Mouse (Mus musculus): Measurements from ENCODE around the gene Tm9sf4. TPM values are rescaled to one million over a fixed set of nuclear protein-coding genes. Genes with fewer than 3 reads are reported as not detected.

Gene Tm9sf4
- polyA plus RNA-seq, 1 experiment from 2014 or later = 84.0 TPM

GRCm38 (mm10) chr2:153167136-153167535 lies 6.0 kb downstream of the Tm9sf4 start:
- WGBS = 42% methylated on average over 6 of the region's 6 CpGs
- Histone ChIP-seq H3K27me3 (no peaks in the 10 kb centered on the region; the same call in 1 of the 2 replicates), H3K9me3 (no peaks in the 10 kb centered on the region), H3K27ac (replicated peaks) (no peak overlapping the region), H3K4me2 (replicated peaks) (no peak overlapping the region), H3K36me3 (peaks cover 4% of the 10 kb centered on the region; the same call in 1 of the 2 replicates), H3K4me1 (peaks cover 21% of the 10 kb centered on the region), H3K4me3 (no peak overlapping the region), H3K9ac (replicated peaks) (no peak overlapping the region)
- no peak for ATAC-seq (ENCODE audit: low FRiP score, low read depth)

GRCm38 (mm10) chr2:153168134-153168820 lies 7.2 kb downstream of the Tm9sf4 start:
- no peak overlapping the region for H3K4me2 ChIP-seq (replicated peaks)
- no peak overlapping the region for H3K4me3 ChIP-seq
- peaks cover 4% of the 10 kb centered on the region; the same call in 1 of the 2 replicates for H3K36me3 ChIP-seq
- H3K27me3 ChIP-seq = no peaks in the 10 kb centered on the region; the same call in 1 of the 2 replicates
- WGBS = 9% methylated on average over 2 of the region's 2 CpGs
- no peak overlapping the region for H3K9ac ChIP-seq (replicated peaks)
- no peaks in the 10 kb centered on the region for H3K9me3 ChIP-seq
- H3K4me1 ChIP-seq = peaks cover 13% of the 10 kb centered on the region
- no peak overlapping the region for H3K27ac ChIP-seq (replicated peaks)
- ATAC-seq (ENCODE audit: low FRiP score, low read depth) = no peak

- no peaks in the 10 kb centered on the region; the same call in 1 of the 2 replicates for H3K27me3 ChIP-seq
- no peak for ATAC-seq (ENCODE audit: low FRiP score, low read depth)
- H3K9ac ChIP-seq (replicated peaks) = no peak overlapping the region
- H3K9me3 ChIP-seq = no peaks in the 10 kb centered on the region
- 91% methylated on average over 9 of the region's 9 CpGs for WGBS
- 0 out of 2 replicates have a peak, but pooled peaks cover 3% of the 10 kb centered on the region for H3K36me3 ChIP-seq
- peaks cover 13% of the 10 kb centered on the region for H3K4me1 ChIP-seq
- H3K4me2 ChIP-seq (replicated peaks) = no peak overlapping the region
- no peak overlapping the region for H3K27ac ChIP-seq (replicated peaks)
- H3K4me3 ChIP-seq = no peak overlapping the region
Observed at GRCm38 (mm10) chr2:153170490-153171224, 9.6 kb downstream of the Tm9sf4 start.

GRCm38 (mm10) chr2:153171966-153172365 lies 10.9 kb downstream of the Tm9sf4 start:
- 94% methylated on average over 5 of the region's 5 CpGs for WGBS
- no peaks in the 10 kb centered on the region for H3K9me3 ChIP-seq
- ATAC-seq (ENCODE audit: low FRiP score, low read depth) = no peak

GRCm38 (mm10) chr2:153175995-153176570 lies 15.0 kb downstream of the Tm9sf4 start:
- no peak overlapping the region for H3K9ac ChIP-seq (replicated peaks)
- peaks cover 18% of the 10 kb centered on the region for H3K36me3 ChIP-seq
- H3K27me3 ChIP-seq = no peaks in the 10 kb centered on the region
- 81% methylated on average over 8 of the region's 8 CpGs for WGBS
- no peaks in the 10 kb centered on the region for H3K4me1 ChIP-seq
- no peak overlapping the region for H3K27ac ChIP-seq (replicated peaks)
- no peak for ATAC-seq (ENCODE audit: low FRiP score, low read depth)
- no peaks in the 10 kb centered on the region for H3K9me3 ChIP-seq
- H3K4me3 ChIP-seq = no peak overlapping the region
- H3K4me2 ChIP-seq (replicated peaks) = no peak overlapping the region

More at GRCm38 (mm10) chr2:153171966-153172365, 10.9 kb downstream of the Tm9sf4 start:
- H3K36me3 ChIP-seq = 0 out of 2 replicates have a peak, but pooled peaks cover 3% of the 10 kb centered on the region
- no peak overlapping the region for H3K9ac ChIP-seq (replicated peaks)
- no peak overlapping the region for H3K4me2 ChIP-seq (replicated peaks)
- peaks cover 13% of the 10 kb centered on the region for H3K4me1 ChIP-seq
- no peak overlapping the region for H3K27ac ChIP-seq (replicated peaks)
- H3K27me3 ChIP-seq = no peaks in the 10 kb centered on the region
- H3K4me3 ChIP-seq = no peak overlapping the region

GRCm38 (mm10) chr2:153177188-153177587 lies 16.1 kb downstream of the Tm9sf4 start:
- no peak overlapping the region for H3K4me3 ChIP-seq
- 95% methylated on average over 3 of the region's 3 CpGs for WGBS
- H3K4me1 ChIP-seq = no peaks in the 10 kb centered on the region
- H3K27me3 ChIP-seq = no peaks in the 10 kb centered on the region
- H3K9ac ChIP-seq (replicated peaks) = no peak overlapping the region
- no peaks in the 10 kb centered on the region for H3K9me3 ChIP-seq
- H3K4me2 ChIP-seq (replicated peaks) = no peak overlapping the region
- ATAC-seq (ENCODE audit: low FRiP score, low read depth) = no peak
- H3K27ac ChIP-seq (replicated peaks) = no peak overlapping the region
- peaks cover 22% of the 10 kb centered on the region for H3K36me3 ChIP-seq

- WGBS = 86% methylated on average over 10 of the region's 10 CpGs
- no peak for ATAC-seq (ENCODE audit: low FRiP score, low read depth)
- Histone ChIP-seq H3K4me1 (no peaks in the 10 kb centered on the region), H3K9me3 (no peaks in the 10 kb centered on the region), H3K27ac (replicated peaks) (no peak overlapping the region), H3K4me3 (no peak overlapping the region), H3K9ac (replicated peaks) (no peak overlapping the region), H3K4me2 (replicated peaks) (no peak overlapping the region), H3K36me3 (peaks cover 42% of the 10 kb centered on the region), H3K27me3 (no peaks in the 10 kb centered on the region)
Observed at GRCm38 (mm10) chr2:153179126-153179860, 18.2 kb downstream of the Tm9sf4 start.

GRCm38 (mm10) chr2:153179961-153180360 lies 18.9 kb downstream of the Tm9sf4 start:
- no peak overlapping the region for H3K4me3 ChIP-seq
- ATAC-seq (ENCODE audit: low FRiP score, low read depth) = no peak
- H3K9me3 ChIP-seq = no peaks in the 10 kb centered on the region
- WGBS = 86% methylated on average over 3 of the region's 3 CpGs
- H3K27me3 ChIP-seq = no peaks in the 10 kb centered on the region
- peaks cover 45% of the 10 kb centered on the region for H3K36me3 ChIP-seq
- H3K4me2 ChIP-seq (replicated peaks) = no peak overlapping the region
- H3K4me1 ChIP-seq = no peaks in the 10 kb centered on the region
- H3K9ac ChIP-seq (replicated peaks) = no peak overlapping the region
- H3K27ac ChIP-seq (replicated peaks) = no peak overlapping the region

GRCm38 (mm10) chr2:153186176-153186591 lies 25.1 kb downstream of the Tm9sf4 start:
- no peak overlapping the region for H3K27ac ChIP-seq (replicated peaks)
- no peak overlapping the region for H3K4me3 ChIP-seq
- no peaks in the 10 kb centered on the region for H3K9me3 ChIP-seq
- no peaks in the 10 kb centered on the region for H3K27me3 ChIP-seq
- peaks cover 91% of the 10 kb centered on the region for H3K36me3 ChIP-seq
- H3K9ac ChIP-seq (replicated peaks) = no peak overlapping the region
- no peaks in the 10 kb centered on the region for H3K4me1 ChIP-seq
- WGBS = 90% methylated on average over 2 of the region's 2 CpGs
- H3K4me2 ChIP-seq (replicated peaks) = no peak overlapping the region
- ATAC-seq (ENCODE audit: low FRiP score, low read depth) = no peak

GRCm38 (mm10) chr2:153187848-153188247 lies 26.7 kb downstream of the Tm9sf4 start:
- Histone ChIP-seq H3K9ac (replicated peaks) (no peak overlapping the region), H3K4me3 (no peak overlapping the region), H3K9me3 (no peaks in the 10 kb centered on the region), H3K4me2 (replicated peaks) (no peak overlapping the region), H3K4me1 (no peaks in the 10 kb centered on the region), H3K36me3 (peaks cover 96% of the 10 kb centered on the region), H3K27me3 (no peaks in the 10 kb centered on the region), H3K27ac (replicated peaks) (no peak overlapping the region)
- ATAC-seq (ENCODE audit: low FRiP score, low read depth) = no peak
- 93% methylated on average over 2 of the region's 2 CpGs for WGBS

GRCm38 (mm10) chr2:153191242-153191641 lies 30.1 kb downstream of the Tm9sf4 start:
- no peaks in the 10 kb centered on the region for H3K9me3 ChIP-seq
- no peak overlapping the region for H3K4me2 ChIP-seq (replicated peaks)
- H3K4me1 ChIP-seq = no peaks in the 10 kb centered on the region
- H3K9ac ChIP-seq (replicated peaks) = no peak overlapping the region
- no peak for ATAC-seq (ENCODE audit: low FRiP score, low read depth)
- no peaks in the 10 kb centered on the region for H3K27me3 ChIP-seq
- H3K36me3 ChIP-seq = peaks cover 90% of the 10 kb centered on the region
- 90% methylated on average over 2 of the region's 2 CpGs for WGBS
- H3K4me3 ChIP-seq = no peak overlapping the region
- no peak overlapping the region for H3K27ac ChIP-seq (replicated peaks)
